In the genomic region with DNA sequence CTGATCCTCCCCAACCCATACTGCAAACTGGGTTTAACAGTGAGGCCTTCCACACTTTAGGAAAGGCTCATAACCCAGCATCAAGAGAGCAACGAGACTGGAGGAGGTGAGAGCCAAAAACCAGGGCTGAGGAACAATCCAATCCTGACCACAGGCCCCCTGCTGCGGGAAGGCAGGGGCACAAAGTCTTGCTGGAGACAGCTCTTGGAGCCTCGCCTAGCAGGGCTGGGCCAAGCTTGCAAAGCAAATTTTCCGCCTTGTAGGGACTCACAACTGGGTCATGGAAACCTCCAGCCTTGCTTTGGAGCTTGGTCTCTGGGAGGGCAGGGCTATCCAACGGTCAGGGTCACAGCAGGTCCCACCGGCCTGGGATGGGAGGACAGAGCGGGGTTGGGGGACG, we compare ENCODE assay signal across 11 mouse cellular contexts. TPM values are rescaled to one million over a fixed set of nuclear protein-coding genes. Genes with fewer than 3 reads are reported as not detected.
DNase-seq lines count a peak whose midpoint lies in the region; ATAC-seq and TF ChIP-seq lines count a peak whose summit lies in the region.
"Had no signal": no experiment of that assay in that cellular context is flagged by ENCODE, and none has a peak within 500 bp of the region (broad histone marks: within the 10 kb centered on the region; RNA-seq: fewer than 3 reads in every experiment).

No protein-coding gene starts in this region.

- no peak for TF ChIP-seq CTCF in stomach, postnatal 0 days (IDR thresholded peaks at IDR 0.05; ENCODE audit: low read depth)

- H3K9me3 ChIP-seq in embryonic facial prominence, embryonic 15.5 days (replicated peaks) = no peaks in the 10 kb centered on the region
- no peaks in the 10 kb centered on the region for H3K9me3 ChIP-seq in stomach, postnatal 0 days (ENCODE audit: control insufficient read depth, low read length)

- H3K4me3 ChIP-seq in embryonic facial prominence, embryonic 15.5 days (replicated peaks) = no peak overlapping the region
- H3K4me3 ChIP-seq in stomach, postnatal 0 days (ENCODE audit: low read depth, low read length) = no peak overlapping the region

- H3K27ac ChIP-seq in embryonic facial prominence, embryonic 15.5 days (replicated peaks) = peak overlapping the region; percentile 92
- no peak overlapping the region for H3K27ac ChIP-seq in stomach, postnatal 0 days (replicated peaks)

- H3K4me1 ChIP-seq in embryonic facial prominence, embryonic 15.5 days = peaks cover 66% of the 10 kb centered on the region
- H3K4me1 ChIP-seq in stomach, postnatal 0 days (replicated peaks; ENCODE audit: control insufficient read depth, insufficient read depth) = no peaks in the 10 kb centered on the region

- H3K27me3 ChIP-seq in embryonic facial prominence, embryonic 15.5 days = no peaks in the 10 kb centered on the region
- H3K27me3 ChIP-seq in stomach, postnatal 0 days (ENCODE audit: control insufficient read depth, insufficient read depth, low read length) = no peaks in the 10 kb centered on the region

- intact Hi-C loops in left cerebral cortex, postnatal 10 days (cut with DNase I) = no loop called here

- peak; percentile 75 for ATAC-seq in embryonic facial prominence, embryonic 15.5 days (ENCODE audit: insufficient number of reproducible peaks, low FRiP score, low TSS enrichment, low read depth)
- no peak for ATAC-seq in stomach, postnatal 0 days (ENCODE audit: low FRiP score, low TSS enrichment)

- peak; percentile 34 to 77 for DNase-seq in left cerebral cortex, postnatal 10 days (ENCODE audit: extremely low spot score in 1 of 2, low spot score in 2 of 2)
- no peak for DNase-seq in left cerebral cortex, adult 11 months (ENCODE audit: low spot score)
- peak; percentile 26 for DNase-seq in brain, adult 2 months (ENCODE audit: low read depth, low spot score)
- DNase-seq in layer of hippocampus, postnatal 36 days = peak; percentile 31 to 44
- no peak for DNase-seq in stomach, postnatal 0 days (ENCODE audit: low spot score)
- DNase-seq in testis, postnatal 10 days (ENCODE audit: low spot score) = no peak
- DNase-seq in thymus, postnatal 10 days (ENCODE audit: low spot score in 2 of 2) = no peak
- DNase-seq: heart, adult 18-20 months; retina, postnatal 1 day had no signal

- WGBS in embryonic facial prominence, embryonic 15.5 days = 41% methylated on average over 8 of the region's 8 CpGs
- 64% methylated on average over 8 of the region's 8 CpGs for WGBS in stomach, postnatal 0 days

- TF ChIP-seq EP300 in stomach, postnatal 0 days (optimal IDR thresholded peaks at IDR 0.05) = no peak

- no peak overlapping the region; the same call in 1 of the 2 replicates for H3K4me2 ChIP-seq in embryonic facial prominence, embryonic 15.5 days (replicated peaks)
- H3K4me2 ChIP-seq in stomach, postnatal 0 days (replicated peaks; ENCODE audit: low read depth) = no peak overlapping the region

- H3K36me3 ChIP-seq in embryonic facial prominence, embryonic 15.5 days = no peaks in the 10 kb centered on the region
- H3K36me3 ChIP-seq in stomach, postnatal 0 days (ENCODE audit: control insufficient read depth, insufficient read depth, low read length) = no peaks in the 10 kb centered on the region

- no peak overlapping the region for H3K9ac ChIP-seq in embryonic facial prominence, embryonic 15.5 days
- no peak overlapping the region for H3K9ac ChIP-seq in stomach, postnatal 0 days (ENCODE audit: low read length)

RNA-seq across cellular contexts. Expression of a gene that starts 36.1 kb away (rescaled TPM):
- total RNA-seq in left cerebral cortex, postnatal 10 days (2021) = 1 to 10 TPM; 1.8 to 2.7 TPM
- polyA plus RNA-seq in embryonic facial prominence, embryonic 15.5 days (2015; fragmentation: Nextera tagmentation; extraction: Ambion mirVana) = 77.3 and 88.8 TPM in 2 replicates
- 1 to 10 TPM in 1 of 2 experiments, under 1 TPM in 1; 0.92 to 2.1 TPM for total RNA-seq in layer of hippocampus, postnatal 36 days (2021)
- 1.8 and 2.0 TPM in 2 replicates for polyA plus RNA-seq in stomach, postnatal 0 days (2015; fragmentation: Nextera tagmentation; extraction: Ambion mirVana)
- total RNA-seq: megakaryocyte-erythroid progenitor cell, adult 5-6 weeks had no signal

RNA-seq across cellular contexts. Expression of a gene that starts 40.7 kb away (rescaled TPM):
- total RNA-seq in left cerebral cortex, postnatal 10 days (2021) = 10 to 100 TPM; 32.1 to 32.9 TPM
- polyA plus RNA-seq in embryonic facial prominence, embryonic 15.5 days (2015; fragmentation: Nextera tagmentation; extraction: Ambion mirVana) = 37.8 and 37.9 TPM in 2 replicates
- total RNA-seq in layer of hippocampus, postnatal 36 days (2021) = 10 to 100 TPM; 38.4 to 40.6 TPM
- polyA plus RNA-seq in stomach, postnatal 0 days (2015; fragmentation: Nextera tagmentation; extraction: Ambion mirVana) = 17.2 and 19.6 TPM in 2 replicates

RNA-seq across cellular contexts. Expression of a gene that starts 58.8 kb away (rescaled TPM):
- total RNA-seq in left cerebral cortex, postnatal 10 days (2021) = 1 to 10 TPM; 4.2 to 6.2 TPM
- 27.0 and 32.4 TPM in 2 replicates for polyA plus RNA-seq in embryonic facial prominence, embryonic 15.5 days (2015; fragmentation: Nextera tagmentation; extraction: Ambion mirVana)
- 1 to 10 TPM; 2.1 to 2.9 TPM for total RNA-seq in layer of hippocampus, postnatal 36 days (2021)
- 28.3 and 29.2 TPM in 2 replicates for polyA plus RNA-seq in stomach, postnatal 0 days (2015; fragmentation: Nextera tagmentation; extraction: Ambion mirVana)

Comparison
In these comparisons a context has a peak if more than half of its experiments do, and no peak if none do; other contexts are left out.
1. DNase-seq: peak in left cerebral cortex, postnatal 10 days (2 of 2), brain, adult 2 months (single experiment) and layer of hippocampus, postnatal 36 days (2 of 2); none in left cerebral cortex, adult 11 months (single experiment), stomach, postnatal 0 days (single experiment), testis, postnatal 10 days (single experiment) and thymus, postnatal 10 days (0 of 2).